Mouse (Mus musculus): ENCODE results near the gene Gng12. TPM values are rescaled to one million over a fixed set of nuclear protein-coding genes. Genes with fewer than 3 reads are reported as not detected.

Gene Gng12
- polyA plus RNA-seq, 1 experiment from 2014 or later, result 73.9 TPM

DNA sequence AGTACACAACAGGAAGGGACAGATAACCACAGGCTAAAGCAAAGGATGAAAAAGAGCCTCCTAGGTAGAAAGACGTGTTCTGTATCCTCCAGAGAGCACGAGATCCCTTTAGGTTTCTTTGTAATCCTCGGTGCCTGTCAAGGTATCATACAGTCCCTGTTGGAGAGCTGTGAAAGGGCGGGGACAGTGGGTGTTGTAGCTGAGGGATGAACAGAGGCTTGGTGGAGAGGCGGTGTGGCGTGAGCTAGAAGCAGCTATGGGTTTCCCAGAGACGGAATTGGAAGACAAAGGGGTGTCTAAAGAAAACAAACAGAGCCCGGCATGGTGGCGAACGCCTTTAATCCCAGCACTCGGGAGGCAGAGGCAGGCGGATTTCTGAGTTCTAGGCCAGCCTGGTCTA lies 89.9 kb downstream of the Gng12 start:
- no peaks in the 10 kb centered on the region for H3K27me3 ChIP-seq (ENCODE audit: control insufficient read depth, insufficient read depth, low read length)
- no peak overlapping the region for H3K9ac ChIP-seq (ENCODE audit: low read length)
- peaks cover 0 to 4% of the 10 kb centered on the region in 2 experiments; a peak in 1 of 4 replicates for H3K4me1 ChIP-seq (ENCODE audit: control insufficient read depth in 2 of 2, insufficient read depth in 2 of 2, low read length in 2 of 2)
- H3K4me3 ChIP-seq (ENCODE audit: control insufficient read depth in 1 of 2, insufficient read depth in 1 of 2, low read depth in 1 of 2, low read length in 2 of 2), result no peak overlapping the region
- H3K4me2 ChIP-seq (ENCODE audit: low read length), result no peak overlapping the region
- no peak for ATAC-seq (ENCODE audit: insufficient number of reproducible peaks, insufficient read depth, low FRiP score, low read depth)
- H3K27ac ChIP-seq (replicated peaks in 1 of 2; ENCODE audit: control insufficient read depth in 1 of 2, insufficient read depth in 1 of 2, low read depth in 2 of 2, low read length in 2 of 2), result no peak overlapping the region
- WGBS, result 82% methylated on average over 12 of the region's 12 CpGs
- no peaks in the 10 kb centered on the region for H3K9me3 ChIP-seq (ENCODE audit: control insufficient read depth, low read length)
- H3K36me3 ChIP-seq (ENCODE audit: control insufficient read depth, insufficient read depth, low read length), result no peaks in the 10 kb centered on the region

GRCm38 (mm10) chr6:66987643-66988042 lies 91.4 kb downstream of the Gng12 start:
- Histone ChIP-seq H3K27ac (replicated peaks in 1 of 2; ENCODE audit: control insufficient read depth in 1 of 2, insufficient read depth in 1 of 2, low read depth in 2 of 2, low read length in 2 of 2) (no peak overlapping the region), H3K27me3 (ENCODE audit: control insufficient read depth, insufficient read depth, low read length) (no peaks in the 10 kb centered on the region), H3K4me2 (ENCODE audit: low read length) (no peak overlapping the region), H3K9ac (ENCODE audit: low read length) (no peak overlapping the region), H3K9me3 (ENCODE audit: control insufficient read depth, low read length) (no peaks in the 10 kb centered on the region), H3K36me3 (ENCODE audit: control insufficient read depth, insufficient read depth, low read length) (no peaks in the 10 kb centered on the region), H3K4me1 (ENCODE audit: control insufficient read depth in 2 of 2, insufficient read depth in 2 of 2, low read length in 2 of 2) (peaks cover 7 to 12% of the 10 kb centered on the region in 2 experiments), H3K4me3 (ENCODE audit: control insufficient read depth in 1 of 2, insufficient read depth in 1 of 2, low read depth in 1 of 2, low read length in 2 of 2) (no peak overlapping the region)
- ATAC-seq (ENCODE audit: insufficient number of reproducible peaks, insufficient read depth, low FRiP score, low read depth), result no peak
- 69% methylated on average over 3 of the region's 3 CpGs for WGBS

DNA sequence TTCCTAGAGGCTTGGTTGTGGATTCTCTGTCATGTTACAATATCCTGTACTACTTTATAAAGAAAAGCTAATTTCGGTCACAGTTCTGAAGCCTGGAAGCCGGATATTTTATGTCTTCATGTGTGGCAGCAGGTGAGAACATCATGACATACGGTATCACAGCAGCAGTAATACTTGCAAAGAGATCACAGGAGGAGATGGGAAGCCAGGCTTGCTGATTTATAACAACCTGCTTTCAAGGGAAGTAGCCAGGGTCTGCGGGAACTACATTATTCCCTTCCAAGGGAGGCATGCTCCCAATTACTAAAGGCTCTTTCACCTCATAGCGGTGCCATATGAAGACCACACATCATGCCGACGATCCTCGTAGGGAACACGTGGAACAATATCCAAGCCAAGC lies 92.2 kb downstream of the Gng12 start:
- Histone ChIP-seq H3K4me3 (ENCODE audit: control insufficient read depth in 1 of 2, insufficient read depth in 1 of 2, low read depth in 1 of 2, low read length in 2 of 2) (no peak overlapping the region), H3K4me2 (ENCODE audit: low read length) (no peak overlapping the region), H3K27me3 (ENCODE audit: control insufficient read depth, insufficient read depth, low read length) (no peaks in the 10 kb centered on the region), H3K9ac (ENCODE audit: low read length) (no peak overlapping the region), H3K4me1 (ENCODE audit: control insufficient read depth in 2 of 2, insufficient read depth in 2 of 2, low read length in 2 of 2) (peaks cover 11 to 14% of the 10 kb centered on the region in 2 experiments), H3K27ac (replicated peaks in 1 of 2; ENCODE audit: control insufficient read depth in 1 of 2, insufficient read depth in 1 of 2, low read depth in 2 of 2, low read length in 2 of 2) (no peak overlapping the region), H3K9me3 (ENCODE audit: control insufficient read depth, low read length) (no peaks in the 10 kb centered on the region), H3K36me3 (ENCODE audit: control insufficient read depth, insufficient read depth, low read length) (no peaks in the 10 kb centered on the region)
- 92% methylated on average over 9 of the region's 9 CpGs for WGBS
- no peak for ATAC-seq (ENCODE audit: insufficient number of reproducible peaks, insufficient read depth, low FRiP score, low read depth)

DNA sequence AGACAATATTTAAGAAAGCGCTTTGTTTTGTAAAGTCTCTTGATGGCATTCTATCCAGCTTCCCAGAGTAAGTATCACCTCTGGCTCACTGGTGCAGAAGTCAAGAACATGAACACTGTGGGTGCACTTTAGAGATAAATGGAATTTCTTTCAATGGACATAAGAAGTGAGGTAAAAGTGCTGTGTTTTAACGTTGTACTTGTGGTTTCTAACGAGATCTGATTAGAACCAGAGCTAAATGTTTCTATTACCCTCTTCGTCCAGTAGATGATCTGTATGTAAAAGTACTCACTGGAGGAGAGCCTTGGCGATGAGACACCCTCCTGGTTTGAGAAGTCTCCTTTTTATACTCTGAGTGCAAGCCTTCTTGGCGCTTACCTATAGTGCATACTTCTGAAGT lies 92.8 kb downstream of the Gng12 start:
- H3K4me2 ChIP-seq (ENCODE audit: low read length), result no peak overlapping the region
- H3K36me3 ChIP-seq (ENCODE audit: control insufficient read depth, insufficient read depth, low read length), result no peaks in the 10 kb centered on the region
- H3K27me3 ChIP-seq (ENCODE audit: control insufficient read depth, insufficient read depth, low read length), result no peaks in the 10 kb centered on the region
- H3K9ac ChIP-seq (ENCODE audit: low read length), result no peak overlapping the region
- 90% methylated on average over 6 of the region's 6 CpGs for WGBS
- H3K4me1 ChIP-seq (ENCODE audit: control insufficient read depth in 2 of 2, insufficient read depth in 2 of 2, low read length in 2 of 2), result peaks cover 11 to 14% of the 10 kb centered on the region in 2 experiments
- ATAC-seq (ENCODE audit: insufficient number of reproducible peaks, insufficient read depth, low FRiP score, low read depth), result no peak
- H3K27ac ChIP-seq (replicated peaks in 1 of 2; ENCODE audit: control insufficient read depth in 1 of 2, insufficient read depth in 1 of 2, low read depth in 2 of 2, low read length in 2 of 2), result no peak overlapping the region
- H3K9me3 ChIP-seq (ENCODE audit: control insufficient read depth, low read length), result no peaks in the 10 kb centered on the region
- no peak overlapping the region for H3K4me3 ChIP-seq (ENCODE audit: control insufficient read depth in 1 of 2, insufficient read depth in 1 of 2, low read depth in 1 of 2, low read length in 2 of 2)

DNA sequence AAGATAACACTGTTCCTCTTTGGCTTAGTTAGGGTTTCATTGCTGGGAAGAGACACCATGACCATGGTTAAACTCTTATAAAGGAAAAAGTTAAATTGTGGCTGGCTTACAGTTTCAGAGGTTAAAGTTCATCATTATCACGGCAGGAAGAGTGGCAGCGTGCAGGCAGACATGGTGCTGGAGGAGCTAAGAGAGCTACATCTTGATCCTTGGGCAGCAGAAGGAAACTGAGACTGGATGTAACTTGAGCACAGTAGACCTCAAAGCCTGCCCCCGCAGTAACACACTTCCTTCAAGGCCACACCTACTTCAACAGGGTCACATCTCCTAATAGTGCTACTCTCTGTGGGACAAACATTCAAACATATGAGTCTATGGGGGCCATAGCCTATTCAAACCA lies 93.3 kb downstream of the Gng12 start:
- Histone ChIP-seq H3K4me2 (ENCODE audit: low read length) (no peak overlapping the region), H3K9ac (ENCODE audit: low read length) (no peak overlapping the region), H3K4me1 (ENCODE audit: control insufficient read depth in 2 of 2, insufficient read depth in 2 of 2, low read length in 2 of 2) (peaks cover 11 to 14% of the 10 kb centered on the region in 2 experiments), H3K36me3 (ENCODE audit: control insufficient read depth, insufficient read depth, low read length) (no peaks in the 10 kb centered on the region), H3K27ac (replicated peaks in 1 of 2; ENCODE audit: control insufficient read depth in 1 of 2, insufficient read depth in 1 of 2, low read depth in 2 of 2, low read length in 2 of 2) (no peak overlapping the region), H3K27me3 (ENCODE audit: control insufficient read depth, insufficient read depth, low read length) (no peaks in the 10 kb centered on the region), H3K4me3 (ENCODE audit: control insufficient read depth in 1 of 2, insufficient read depth in 1 of 2, low read depth in 1 of 2, low read length in 2 of 2) (no peak overlapping the region), H3K9me3 (ENCODE audit: control insufficient read depth, low read length) (no peaks in the 10 kb centered on the region)
- WGBS, result 68% methylated on average over 3 of the region's 3 CpGs
- no peak for ATAC-seq (ENCODE audit: insufficient number of reproducible peaks, insufficient read depth, low FRiP score, low read depth)

GRCm38 (mm10) chr6:66992232-66992631 lies 96.0 kb downstream of the Gng12 start:
- Histone ChIP-seq H3K36me3 (ENCODE audit: control insufficient read depth, insufficient read depth, low read length) (no peaks in the 10 kb centered on the region), H3K4me1 (ENCODE audit: control insufficient read depth in 2 of 2, insufficient read depth in 2 of 2, low read length in 2 of 2) (peaks cover 10 to 11% of the 10 kb centered on the region in 2 experiments), H3K27me3 (ENCODE audit: control insufficient read depth, insufficient read depth, low read length) (no peaks in the 10 kb centered on the region), H3K9me3 (ENCODE audit: control insufficient read depth, low read length) (no peaks in the 10 kb centered on the region), H3K4me2 (ENCODE audit: low read length) (peak overlapping the region; percentile 11; the same call in 1 of the 2 replicates), H3K27ac (replicated peaks in 1 of 2; ENCODE audit: control insufficient read depth in 1 of 2, insufficient read depth in 1 of 2, low read depth in 2 of 2, low read length in 2 of 2) (no peak overlapping the region), H3K4me3 (ENCODE audit: control insufficient read depth in 1 of 2, insufficient read depth in 1 of 2, low read depth in 1 of 2, low read length in 2 of 2) (no peak overlapping the region), H3K9ac (ENCODE audit: low read length) (no peak overlapping the region)
- ATAC-seq (ENCODE audit: insufficient number of reproducible peaks, insufficient read depth, low FRiP score, low read depth), result no peak
- WGBS, result 29% methylated on average over 9 of the region's 9 CpGs

GRCm38 (mm10) chr6:66992786-66993185 lies 96.6 kb downstream of the Gng12 start:
- no peaks in the 10 kb centered on the region for H3K9me3 ChIP-seq (ENCODE audit: control insufficient read depth, low read length)
- no peaks in the 10 kb centered on the region for H3K36me3 ChIP-seq (ENCODE audit: control insufficient read depth, insufficient read depth, low read length)
- H3K4me1 ChIP-seq (ENCODE audit: control insufficient read depth in 2 of 2, insufficient read depth in 2 of 2, low read length in 2 of 2), result peaks cover 10 to 11% of the 10 kb centered on the region in 2 experiments
- WGBS, result 65% methylated on average over 8 of the region's 8 CpGs
- no peaks in the 10 kb centered on the region for H3K27me3 ChIP-seq (ENCODE audit: control insufficient read depth, insufficient read depth, low read length)
- no peak for ATAC-seq (ENCODE audit: insufficient number of reproducible peaks, insufficient read depth, low FRiP score, low read depth)
- no peak overlapping the region for H3K27ac ChIP-seq (replicated peaks in 1 of 2; ENCODE audit: control insufficient read depth in 1 of 2, insufficient read depth in 1 of 2, low read depth in 2 of 2, low read length in 2 of 2)
- no peak overlapping the region for H3K9ac ChIP-seq (ENCODE audit: low read length)
- H3K4me3 ChIP-seq (ENCODE audit: control insufficient read depth in 1 of 2, insufficient read depth in 1 of 2, low read depth in 1 of 2, low read length in 2 of 2), result no peak overlapping the region
- H3K4me2 ChIP-seq (ENCODE audit: low read length), result peak overlapping the region; percentile 11

DNA sequence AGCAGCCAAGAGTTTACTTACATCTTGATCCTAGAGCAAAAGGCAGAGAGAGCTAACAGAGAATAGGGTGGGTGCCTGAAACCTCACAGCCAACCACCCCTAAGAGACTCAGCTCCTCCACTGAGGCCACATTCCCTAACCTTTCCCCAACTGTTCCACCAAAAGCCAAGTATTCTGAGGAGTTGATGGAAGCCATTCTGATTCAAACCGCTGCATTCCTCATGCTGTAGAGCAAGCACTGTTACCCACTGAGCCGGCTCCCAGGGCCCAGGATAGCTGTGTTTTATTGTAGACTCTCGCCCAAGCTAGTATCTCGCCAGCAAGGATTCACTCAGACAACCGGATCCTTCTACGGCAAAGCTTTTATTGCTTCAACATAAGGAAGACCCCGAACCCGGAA lies 98.8 kb downstream of the Gng12 start:
- H3K9ac ChIP-seq (ENCODE audit: low read length), result no peak overlapping the region
- WGBS, result 94% methylated on average over 8 of the region's 8 CpGs
- H3K4me2 ChIP-seq (ENCODE audit: low read length), result no peak overlapping the region
- H3K27ac ChIP-seq (replicated peaks in 1 of 2; ENCODE audit: control insufficient read depth in 1 of 2, insufficient read depth in 1 of 2, low read depth in 2 of 2, low read length in 2 of 2), result no peak overlapping the region
- no peaks in the 10 kb centered on the region for H3K9me3 ChIP-seq (ENCODE audit: control insufficient read depth, low read length)
- H3K4me1 ChIP-seq (ENCODE audit: control insufficient read depth in 2 of 2, insufficient read depth in 2 of 2, low read length in 2 of 2), result peaks cover 10 to 11% of the 10 kb centered on the region in 2 experiments
- ATAC-seq (ENCODE audit: insufficient number of reproducible peaks, insufficient read depth, low FRiP score, low read depth), result no peak
- no peaks in the 10 kb centered on the region for H3K36me3 ChIP-seq (ENCODE audit: control insufficient read depth, insufficient read depth, low read length)
- H3K4me3 ChIP-seq (ENCODE audit: control insufficient read depth in 1 of 2, insufficient read depth in 1 of 2, low read depth in 1 of 2, low read length in 2 of 2), result no peak overlapping the region
- no peaks in the 10 kb centered on the region for H3K27me3 ChIP-seq (ENCODE audit: control insufficient read depth, insufficient read depth, low read length)
